Mouse (Mus musculus) layer of hippocampus, postnatal 36 days (tissue): ENCODE results near the gene Ttf2. TPM values are rescaled to one million over a fixed set of nuclear protein-coding genes. Genes with fewer than 3 reads are reported as not detected.
A peak's percentile ranks its signal among the peaks of the same experiment; 100 is the strongest.

Experiments
- DNase-seq, 2 experiments: peaks; one replicate each; pipeline ENCODE4 v3.0.0; 2022
- total RNA-seq, 2 experiments: library from RNA; stranded (reverse); gene quantifications; 2 replicates each; pipeline ENCODE4 v1.2.3; 2021

Ttf2 gene
- total RNA-seq = 1 to 10 TPM; 1.1 to 1.3 TPM

- DNase-seq = peak; percentile 86 to 87
These were observed at the start of gene Ttf2 for GRCm38 (mm10) chr3:100969176-100969917. Gene Ttf2, minus strand, starts transcription at chr3:100969663.

- DNase-seq = no peak
These were observed 49.0 kb upstream of the Ttf2 start for GRCm38 (mm10) chr3:101018494-101018893.

GRCm38 (mm10) chr3:101016050-101016449, 46.6 kb upstream of the Ttf2 start:
- DNase-seq = no peak

DNA sequence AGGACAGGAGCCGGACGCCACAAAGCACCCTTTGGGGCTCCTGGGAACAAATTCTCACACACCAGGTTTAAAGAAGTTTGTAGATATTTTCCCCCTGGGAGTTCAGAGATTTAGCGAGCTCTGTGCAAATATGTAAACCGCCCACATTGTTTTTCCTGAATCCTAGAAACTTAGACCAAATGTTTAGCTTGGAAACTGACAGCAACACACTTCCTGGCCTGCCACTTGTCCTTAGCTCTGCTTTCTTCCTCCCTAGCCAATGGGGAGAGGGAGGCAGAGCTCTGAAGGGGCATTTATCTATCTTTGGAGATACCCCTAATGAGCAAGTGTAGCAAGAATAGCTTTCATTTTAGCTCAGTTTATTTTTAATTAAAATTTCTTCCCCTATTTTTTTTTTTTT, 45.8 kb upstream of the Ttf2 start:
- no peak for DNase-seq

- DNase-seq = no peak
These were observed 44.1 kb upstream of the Ttf2 start for GRCm38 (mm10) chr3:101013536-101013935.

- no peak for DNase-seq
These were observed 43.5 kb upstream of the Ttf2 start for GRCm38 (mm10) chr3:101013005-101013404.

GRCm38 (mm10) chr3:101012597-101012996, 43.1 kb upstream of the Ttf2 start:
- no peak for DNase-seq

DNA sequence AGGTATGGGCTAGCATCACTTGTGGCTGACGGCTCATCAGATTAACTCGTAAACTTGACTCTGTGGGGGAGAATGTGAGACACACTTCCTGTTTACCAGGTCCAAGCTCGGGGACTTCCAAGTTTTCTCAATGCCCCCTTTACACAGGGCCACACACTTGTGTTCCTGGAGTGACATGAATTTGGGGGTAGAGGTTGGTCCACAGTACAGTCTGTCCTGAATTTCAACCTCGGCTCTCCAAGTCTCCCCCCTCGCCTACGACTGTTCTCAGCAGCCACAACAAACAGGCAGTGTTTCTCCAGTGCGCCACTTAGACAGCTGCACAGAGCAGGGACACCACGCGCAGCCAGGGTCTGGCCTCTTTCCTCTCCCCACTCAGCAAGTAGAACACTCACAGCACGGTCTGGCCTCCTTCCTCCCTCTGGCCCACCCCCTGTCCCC, 42.7 kb upstream of the Ttf2 start:
- peak; percentile 34 to 36 for DNase-seq

GRCm38 (mm10) chr3:101011203-101011600, 41.7 kb upstream of the Ttf2 start:
- no peak for DNase-seq

GRCm38 (mm10) chr3:101010589-101011202, 41.2 kb upstream of the Ttf2 start:
- no peak for DNase-seq

GRCm38 (mm10) chr3:101007112-101007782, 37.8 kb upstream of the Ttf2 start:
- DNase-seq = no peak

DNA sequence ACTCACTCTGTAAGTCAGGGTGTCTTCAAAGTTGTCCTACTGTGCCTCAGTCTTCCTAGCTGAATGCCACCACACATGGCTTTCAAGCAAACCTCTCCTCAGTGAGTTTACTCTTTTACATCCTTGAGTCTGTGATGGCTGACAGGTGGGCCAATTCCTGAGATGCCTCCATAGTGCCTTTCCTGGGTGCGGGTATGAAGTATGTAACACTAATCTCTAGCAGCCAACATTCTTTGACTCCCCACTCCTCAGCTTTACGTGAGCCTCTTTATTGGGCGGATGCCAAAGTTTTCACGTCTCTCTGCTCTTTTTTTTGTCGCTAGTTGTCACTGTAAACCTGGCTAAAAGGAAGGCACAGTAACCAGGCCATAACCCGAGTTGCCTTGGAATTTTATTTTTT, 35.9 kb upstream of the Ttf2 start:
- DNase-seq = no peak

DNA sequence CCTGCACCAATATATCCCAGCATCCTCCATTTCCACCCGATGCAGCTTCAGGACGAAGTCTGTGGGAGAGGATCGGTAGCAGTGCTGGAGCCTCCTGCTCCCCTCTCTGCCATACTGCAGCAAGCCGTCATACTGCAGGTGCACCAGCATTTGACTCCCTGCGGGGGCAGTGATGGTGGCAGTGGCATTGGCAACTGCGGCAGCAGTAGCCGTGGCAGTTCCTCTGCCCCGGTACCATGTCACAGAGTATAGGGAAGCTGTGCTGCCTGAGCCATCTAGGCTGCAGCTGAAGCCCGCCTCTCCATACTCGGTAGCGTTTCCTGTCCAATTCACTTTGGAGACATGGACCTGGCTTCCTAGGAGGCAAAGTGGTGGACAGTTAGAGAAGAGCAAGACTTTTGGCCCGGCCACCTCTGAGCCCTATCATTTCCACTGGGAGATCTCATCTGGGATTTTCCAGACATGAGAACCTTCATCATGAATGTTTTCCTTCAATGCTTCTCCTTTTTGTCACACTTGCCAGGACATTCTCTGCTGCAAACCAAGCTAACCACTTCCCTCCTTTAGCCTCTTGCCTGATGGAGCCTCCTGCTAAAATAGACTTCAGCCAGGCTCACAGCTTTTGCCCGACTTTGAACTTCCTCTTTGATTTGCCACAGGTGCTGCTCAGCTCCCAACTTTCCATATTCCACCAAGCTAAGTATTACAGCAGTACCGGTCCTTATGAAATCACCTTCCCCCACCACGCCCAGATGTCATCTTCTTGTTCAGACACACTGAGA, 34.3 kb upstream of the Ttf2 start:
- DNase-seq = no peak

- DNase-seq = no peak
These were observed 30.3 kb upstream of the Ttf2 start for GRCm38 (mm10) chr3:100999732-101000131.

DNA sequence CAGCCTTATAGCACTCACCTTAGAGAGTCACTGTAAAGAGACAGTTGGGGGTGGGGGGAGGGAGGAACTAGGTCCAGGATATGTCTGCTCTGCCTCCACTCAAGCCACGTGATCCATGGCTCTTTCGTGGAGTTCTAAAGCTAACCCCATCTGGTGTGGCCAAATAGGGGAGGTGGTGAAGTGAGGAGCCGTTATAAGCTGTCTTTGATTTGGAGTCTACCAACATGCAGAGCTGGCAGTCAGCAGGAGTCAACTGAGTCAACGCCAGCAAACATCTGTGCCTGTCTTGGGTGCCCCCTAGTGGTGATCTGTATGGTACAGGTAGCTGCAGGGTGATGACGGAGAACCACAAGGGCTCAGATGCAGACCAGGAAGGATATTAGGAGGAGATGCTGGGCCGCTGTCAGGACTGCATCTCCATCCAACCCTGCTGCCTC, 29.5 kb upstream of the Ttf2 start:
- peak; percentile 43 to 48 for DNase-seq

DNA sequence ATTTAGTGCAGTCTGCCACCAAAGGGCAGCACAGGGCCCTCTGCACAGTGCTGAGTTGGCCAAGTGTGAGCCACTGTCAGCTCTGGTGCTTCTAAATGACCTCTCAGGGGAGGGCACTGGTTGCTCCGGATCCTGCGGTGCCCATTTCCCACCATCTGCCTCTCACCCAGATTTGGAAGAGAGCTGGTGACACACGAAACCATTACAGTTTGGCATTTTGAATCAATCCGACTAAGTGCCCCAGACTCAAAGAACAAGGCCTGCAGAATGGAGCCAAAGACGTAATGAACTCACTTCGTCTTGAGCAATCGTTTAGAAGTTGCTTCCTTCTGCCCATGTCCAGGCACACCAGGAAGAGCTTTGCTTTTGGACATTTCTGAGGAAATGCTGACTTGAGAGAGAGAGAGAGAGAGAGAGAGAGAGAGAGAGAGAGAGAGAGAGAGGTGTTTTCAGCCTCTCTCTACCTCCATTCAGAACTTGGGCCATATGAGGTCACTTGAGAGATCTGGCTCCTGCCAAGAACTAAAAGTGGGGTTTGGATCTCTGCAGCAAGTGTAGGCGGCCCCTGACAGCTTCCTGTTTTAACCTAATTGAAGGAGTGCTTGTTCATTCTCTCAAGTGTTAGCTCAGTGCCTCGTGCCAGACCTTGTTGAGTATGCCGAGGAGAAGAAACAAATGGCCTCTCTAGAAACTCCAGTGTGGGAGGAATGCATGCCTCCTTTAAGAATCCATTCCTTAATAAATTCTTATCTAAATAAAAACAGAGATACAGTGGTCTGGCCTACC, 28.5 kb upstream of the Ttf2 start:
- DNase-seq = no peak

GRCm38 (mm10) chr3:100994252-100994651, 24.8 kb upstream of the Ttf2 start:
- no peak for DNase-seq

DNA sequence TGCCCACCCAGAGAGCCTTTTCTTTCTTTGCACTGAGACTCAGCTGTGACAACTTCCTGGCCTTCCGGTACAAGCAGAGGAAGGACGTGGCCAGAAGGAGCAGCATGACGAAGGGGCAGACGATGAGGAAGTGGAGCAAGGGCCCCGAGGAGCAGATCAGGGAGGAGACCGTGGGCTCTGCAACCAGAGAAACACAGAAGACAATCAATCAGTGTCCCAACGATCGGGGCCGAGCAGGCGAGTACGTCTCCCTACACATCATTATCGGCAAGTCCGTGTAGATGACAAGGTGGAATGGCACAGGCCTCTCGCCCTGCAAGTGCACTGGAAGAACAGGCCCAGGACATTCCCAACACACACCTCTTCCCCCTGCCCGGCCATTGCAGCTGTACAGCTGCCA, 24.3 kb upstream of the Ttf2 start:
- no peak for DNase-seq

DNA sequence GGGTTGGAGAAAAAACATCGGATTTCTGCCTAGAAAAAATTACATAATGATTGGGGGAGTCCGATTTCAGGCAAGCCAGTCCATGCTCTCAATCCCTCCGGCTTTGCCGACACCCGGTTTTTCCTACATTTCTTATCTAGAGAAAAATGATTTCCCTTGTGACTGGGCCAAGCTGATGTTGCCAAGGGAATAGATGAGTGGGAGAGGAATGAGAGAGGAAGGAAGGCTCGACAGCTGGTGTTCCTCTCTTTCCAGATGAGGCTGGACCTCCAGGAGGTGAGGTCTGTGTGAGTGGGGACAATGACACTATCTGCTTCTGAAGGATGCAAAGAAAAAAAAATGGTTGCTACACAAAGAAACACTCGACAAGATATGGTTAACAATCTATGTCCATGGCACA, 23.7 kb upstream of the Ttf2 start:
- DNase-seq = no peak

DNA sequence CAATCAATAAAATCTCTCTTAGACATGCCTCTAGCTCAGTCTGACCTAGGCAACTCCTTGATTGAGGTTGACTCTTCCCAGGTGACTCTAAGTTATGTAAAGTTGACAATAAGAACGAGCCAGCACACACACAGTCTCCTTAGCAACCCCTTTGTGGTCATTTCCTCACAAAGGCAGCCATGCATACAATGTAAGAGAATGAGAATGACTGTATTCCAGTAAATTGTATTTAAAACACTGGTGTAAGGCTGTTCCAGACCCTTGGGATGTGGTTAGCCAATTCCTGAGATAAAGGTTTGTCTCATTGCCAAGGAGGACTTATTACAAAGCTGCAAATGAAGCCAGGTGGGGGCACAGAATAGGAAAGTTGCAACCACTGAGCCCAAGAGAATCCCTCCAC, 20.8 kb upstream of the Ttf2 start:
- DNase-seq = no peak

- no peak for DNase-seq
These were observed 20.0 kb upstream of the Ttf2 start for GRCm38 (mm10) chr3:100989417-100989816.

DNA sequence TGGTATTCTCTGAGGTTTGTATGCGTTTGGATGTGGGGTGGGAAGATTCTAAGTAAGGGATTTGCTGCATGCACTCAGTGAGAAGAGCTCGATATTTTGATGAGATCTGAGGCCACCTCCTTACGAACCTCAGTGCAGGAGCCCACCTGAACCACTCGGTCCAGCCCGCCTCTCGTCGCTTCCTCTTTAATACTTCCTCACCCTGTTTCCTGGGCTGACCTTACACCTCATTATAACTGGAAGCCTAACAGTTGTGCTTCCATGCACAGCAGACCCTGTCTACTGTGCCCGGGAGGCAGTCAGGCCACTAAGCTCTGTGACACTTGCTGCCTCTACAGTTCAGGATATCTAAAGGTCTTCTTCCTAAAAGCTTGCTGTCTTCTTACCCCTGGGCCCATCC, 9.8 kb upstream of the Ttf2 start:
- no peak for DNase-seq
